Mouse (Mus musculus): ENCODE data around the gene Tspan6. TPM values are rescaled to one million over a fixed set of nuclear protein-coding genes. Genes with fewer than 3 reads are reported as not detected.
A peak's percentile ranks its signal among the peaks of the same experiment; 100 is the strongest.

Tspan6 gene
- 10 to 100 TPM; 13.9 to 17.4 (median 15.4) TPM for total RNA-seq (2022)

DNA sequence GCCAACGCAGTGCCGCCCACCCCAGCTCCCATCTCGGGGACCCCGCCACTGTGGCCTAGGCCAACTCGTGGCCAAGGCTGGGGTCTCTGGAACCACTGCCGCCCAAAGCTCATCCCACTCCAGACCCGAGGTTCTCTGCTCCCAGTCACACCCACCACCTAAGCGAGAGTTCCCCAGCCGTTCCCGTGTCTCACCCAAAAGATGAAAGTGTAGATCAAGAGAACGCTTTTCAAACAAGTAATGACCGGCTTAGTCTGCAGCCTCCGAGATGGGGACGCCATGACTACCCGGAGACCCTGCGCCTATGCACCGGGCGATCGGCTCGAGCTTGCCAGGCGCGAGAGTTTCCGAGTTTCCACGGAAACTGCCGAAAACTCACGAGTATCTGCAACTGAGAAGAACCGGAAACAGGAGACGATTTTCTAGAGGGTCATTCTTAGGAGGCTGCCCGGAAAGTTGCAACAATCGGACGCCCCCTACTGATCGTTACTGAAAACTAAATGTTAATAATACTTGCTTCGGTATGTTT lies at the start of gene Tspan6:
TSS of gene Tspan6 (minus strand) at position 416 of the 529 bp plus-strand sequence.
- DNase-seq (ENCODE audit: low spot score in 2 of 2) = peak; percentile 61 to 62

DNA sequence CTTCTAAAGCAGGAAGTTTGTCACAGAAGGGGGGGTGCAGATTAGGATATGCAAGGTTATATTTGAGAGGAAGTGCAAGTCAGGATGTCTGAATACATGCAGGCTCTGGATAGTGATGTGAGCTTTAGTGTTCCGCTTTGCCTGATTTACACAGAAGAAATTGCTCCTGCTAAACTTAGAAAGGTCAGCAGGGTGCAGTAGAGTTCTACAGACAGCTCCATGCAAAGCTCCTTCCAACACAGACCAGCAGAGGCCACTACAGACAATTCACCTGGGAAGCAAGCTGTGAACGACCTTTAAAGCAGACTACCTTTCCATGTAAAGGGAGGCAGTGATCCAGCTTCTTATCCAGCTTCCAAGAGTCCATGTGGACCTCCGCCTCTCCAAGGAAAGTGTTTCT lies 49.2 kb upstream of the Tspan6 start:
- DNase-seq (ENCODE audit: low spot score in 2 of 2) = peak in 1 of 2 experiments; percentile 19

GRCm38 (mm10) chrX:133939561-133939960 lies 41.3 kb upstream of the Tspan6 start:
- no peak for DNase-seq (ENCODE audit: low spot score in 2 of 2)

- DNase-seq (ENCODE audit: low spot score in 2 of 2) = no peak
These were observed 38.5 kb upstream of the Tspan6 start for GRCm38 (mm10) chrX:133936605-133937225.

DNA sequence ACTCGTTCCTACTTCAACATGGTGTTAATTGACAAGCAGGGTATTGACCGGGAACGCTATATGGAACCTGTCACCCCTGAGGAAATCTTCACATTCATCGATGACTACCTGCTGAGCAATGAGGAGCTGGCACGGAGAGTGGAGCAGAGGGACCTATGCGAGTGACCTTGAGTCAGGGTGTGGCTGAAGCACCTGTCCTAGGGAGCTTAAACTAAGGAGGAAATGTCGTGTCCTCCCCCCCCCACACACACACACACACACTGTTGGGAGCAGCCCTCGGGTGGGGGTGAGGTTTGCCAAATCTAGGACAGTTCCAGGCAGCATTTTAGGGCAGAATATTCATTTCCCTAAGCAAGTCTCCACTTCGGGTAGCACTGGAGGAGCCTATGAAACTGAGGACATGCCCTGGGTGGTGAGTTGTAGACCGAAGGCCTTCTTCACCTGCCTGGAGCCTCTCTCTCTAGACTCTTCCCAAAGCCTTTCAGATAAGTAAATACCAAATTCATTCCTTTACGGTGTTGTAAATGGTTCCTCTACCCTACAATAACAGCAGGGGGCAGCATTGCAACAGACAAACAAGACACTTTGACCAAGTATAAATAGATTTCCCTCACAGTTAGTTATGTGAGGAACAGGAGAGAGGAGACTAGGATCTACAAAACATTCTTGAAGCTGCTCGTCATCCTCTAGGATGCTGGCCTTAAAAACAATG lies 33.2 kb upstream of the Tspan6 start:
- peak in 1 of 2 experiments; percentile 11 for DNase-seq (ENCODE audit: low spot score in 2 of 2)

GRCm38 (mm10) chrX:133926760-133927159 lies 28.5 kb upstream of the Tspan6 start:
- DNase-seq (ENCODE audit: low spot score in 2 of 2) = no peak

GRCm38 (mm10) chrX:133921187-133921586 lies 23.0 kb upstream of the Tspan6 start:
- no peak for DNase-seq (ENCODE audit: low spot score in 2 of 2)

- DNase-seq (ENCODE audit: low spot score in 2 of 2) = no peak
These were observed 16.0 kb upstream of the Tspan6 start for GRCm38 (mm10) chrX:133914219-133914618.

GRCm38 (mm10) chrX:133913006-133913405 lies 14.8 kb upstream of the Tspan6 start:
- no peak for DNase-seq (ENCODE audit: low spot score in 2 of 2)

DNA sequence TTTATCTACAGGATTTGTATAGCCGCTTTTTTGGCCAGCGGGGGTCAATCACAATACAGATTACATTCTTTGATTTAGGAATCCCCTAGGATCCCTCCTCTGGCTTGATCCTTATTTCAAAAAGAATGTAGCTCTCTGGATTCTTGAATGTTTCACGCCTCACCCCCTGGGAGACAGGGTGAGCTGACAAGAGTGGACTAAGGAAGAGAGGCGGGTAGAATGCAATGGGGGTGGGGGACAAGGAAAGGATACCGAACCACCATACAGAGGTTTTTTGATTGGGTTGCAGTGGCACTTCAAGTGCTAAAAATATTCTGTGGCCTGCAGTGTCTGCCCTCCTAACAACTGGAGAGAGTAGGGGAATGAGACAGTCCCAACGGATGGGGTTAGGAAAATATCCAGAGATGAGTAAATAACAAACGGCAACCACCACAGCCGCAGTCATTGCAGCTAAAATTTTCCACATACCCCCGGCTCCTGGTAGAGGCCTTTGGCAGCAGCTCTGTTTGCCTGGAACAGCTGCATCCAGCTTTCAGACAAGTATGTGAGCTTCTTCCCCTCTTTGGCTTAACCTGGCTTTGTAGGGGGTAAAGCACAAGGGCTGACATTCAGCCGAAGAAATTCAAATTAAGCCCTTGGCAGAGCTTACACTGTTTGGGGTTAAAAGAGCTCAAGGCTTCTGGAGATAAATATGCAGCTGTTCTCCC lies 13.3 kb upstream of the Tspan6 start:
- DNase-seq (ENCODE audit: low spot score in 2 of 2) = no peak

- DNase-seq (ENCODE audit: low spot score in 2 of 2) = no peak
These were observed 10.0 kb upstream of the Tspan6 start, which contains the start of gene Srpx2 for GRCm38 (mm10) chrX:133908261-133908660. Gene Srpx2 (plus strand): TSS chrX:133908426.

DNA sequence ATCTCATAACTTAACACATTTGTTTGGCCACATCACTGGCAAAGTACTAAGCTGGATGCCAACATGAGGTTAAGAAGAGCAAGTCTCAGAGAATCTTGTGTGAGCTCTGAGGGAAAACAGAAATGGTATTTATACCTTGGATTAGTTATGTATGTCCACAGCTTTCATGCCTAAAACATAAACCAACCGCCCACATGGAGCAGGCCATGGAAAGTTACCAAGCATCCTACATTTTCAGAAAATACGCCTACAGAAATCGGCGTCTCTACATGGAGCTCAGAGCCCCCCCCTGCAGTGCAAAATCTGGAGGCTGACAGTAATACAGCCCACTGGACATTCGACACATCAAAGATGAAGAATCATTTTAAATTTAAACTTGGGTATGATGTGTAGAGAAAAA lies 10.1 kb downstream of the Tspan6 start:
- DNase-seq (ENCODE audit: low spot score in 2 of 2) = peak in 1 of 2 experiments; percentile 24

GRCm38 (mm10) chrX:133887308-133887707 lies 10.9 kb downstream of the Tspan6 start:
- DNase-seq (ENCODE audit: low spot score in 2 of 2) = no peak

GRCm38 (mm10) chrX:133869743-133870142 lies 28.5 kb downstream of the Tspan6 start:
- DNase-seq (ENCODE audit: low spot score in 2 of 2) = no peak

- DNase-seq (ENCODE audit: low spot score in 2 of 2) = no peak
These were observed 44.6 kb downstream of the Tspan6 start for GRCm38 (mm10) chrX:133853637-133854036.

GRCm38 (mm10) chrX:133850680-133851079 lies 47.5 kb downstream of the Tspan6 start, which contains the start of gene Tnmd:
Gene Tnmd (plus strand): TSS chrX:133850980.
- DNase-seq (ENCODE audit: low spot score in 2 of 2) = no peak

Other genes starting within 250 kb of the Tspan6 start
- gene Pcdh19, start 209.4 kb downstream of the Tspan6 start, total RNA-seq (2022) = 10 to 100 TPM; 24.8 to 35.4 (median 25.8) TPM
- 1 to 10 TPM in 1 of 4 experiments, under 1 TPM in 2, not detected in 1; 0.41 to 1.2 (median 0.54) TPM for gene Tnmd, start 47.4 kb downstream of the Tspan6 start, total RNA-seq (2022)
- gene Srpx2, start 10.0 kb upstream of the Tspan6 start, total RNA-seq (2022) = 1 to 10 TPM in 3 of 4 experiments, under 1 TPM in 1; 0.81 to 1.8 (median 1.4) TPM
- 1 to 10 TPM in 2 of 4 experiments, under 1 TPM in 2; 0.59 to 2.3 (median 1.2) TPM for gene Sytl4, start 83.4 kb upstream of the Tspan6 start, total RNA-seq (2022)
- 100 to 1,000 TPM in 3 of 4 experiments, 10 to 100 TPM in 1; 97.8 to 122 (median 107) TPM for gene Cstf2, start 160.8 kb upstream of the Tspan6 start, total RNA-seq (2022)